ENCODE assay signal across 8 mouse cellular contexts in the genomic region with DNA sequence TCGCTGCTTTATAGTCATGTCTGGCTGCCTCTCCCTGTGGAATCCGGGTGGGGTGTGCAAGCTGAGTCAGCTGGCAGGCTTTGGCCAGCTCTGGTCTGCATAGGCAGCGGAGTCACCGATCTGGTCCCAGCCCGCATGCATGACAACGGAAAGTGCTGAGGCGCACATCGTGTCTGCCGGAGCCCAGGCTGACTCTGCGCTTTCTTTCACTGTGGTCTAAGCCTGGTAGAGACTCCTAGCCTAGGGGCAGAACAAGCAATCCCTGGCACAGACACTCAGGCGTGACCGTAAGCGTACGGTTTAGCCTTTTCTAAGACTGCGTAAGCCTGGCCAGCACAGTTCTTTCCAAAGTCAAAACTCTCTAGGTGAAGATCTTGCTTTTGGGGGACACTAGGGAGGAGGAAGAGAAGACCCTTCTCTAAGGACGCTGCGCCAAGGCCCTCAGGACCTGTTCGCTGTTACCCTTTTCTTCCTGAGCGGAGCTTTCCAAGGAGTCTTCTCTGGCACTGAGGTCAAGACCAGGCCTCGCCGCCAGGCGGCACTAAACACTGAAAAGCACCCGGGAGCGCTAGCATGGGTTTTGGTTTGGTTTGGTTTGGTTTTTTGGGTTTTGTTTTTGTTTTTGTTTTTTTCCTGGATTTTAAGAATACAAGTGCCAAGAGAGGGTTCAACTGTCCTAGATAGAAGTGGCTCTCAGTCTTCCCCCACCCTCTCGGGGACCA. TPM values are rescaled to one million over a fixed set of nuclear protein-coding genes. Genes with fewer than 3 reads are reported as not detected.
DNase-seq lines count a peak whose midpoint lies in the region; ATAC-seq lines count a peak whose summit lies in the region.

A gene (minus strand): TSS at position 10 of the 722 bp plus-strand sequence.

- 2% methylated on average over 25 of the region's 25 CpGs for WGBS in forebrain, embryonic 11.5 days
- 4% methylated on average over 25 of the region's 25 CpGs for WGBS in intestine, embryonic 16.5 days

- peaks cover 80% of the 10 kb centered on the region for H3K27me3 ChIP-seq in forebrain, embryonic 11.5 days (ENCODE audit: control insufficient read depth, insufficient read depth, low read length)
- peaks cover 55% of the 10 kb centered on the region for H3K27me3 ChIP-seq in intestine, embryonic 16.5 days (replicated peaks; ENCODE audit: control insufficient read depth, insufficient read depth, low read length)

- no peaks in the 10 kb centered on the region for H3K9me3 ChIP-seq in forebrain, embryonic 11.5 days (ENCODE audit: control insufficient read depth, low read length)
- H3K9me3 ChIP-seq in intestine, embryonic 16.5 days (ENCODE audit: control insufficient read depth, low read length), result no peaks in the 10 kb centered on the region

- H3K4me1 ChIP-seq in forebrain, embryonic 11.5 days (replicated peaks; ENCODE audit: control insufficient read depth, insufficient read depth, low read length), result peaks cover 6% of the 10 kb centered on the region; the same call in 1 of the 2 replicates
- H3K4me1 ChIP-seq in intestine, embryonic 16.5 days (ENCODE audit: control insufficient read depth, insufficient read depth, low read length), result peaks cover 6% of the 10 kb centered on the region

- peak; percentile 39; the same call in 1 of the 2 replicates for ATAC-seq in forebrain, embryonic 11.5 days (replicated peaks; ENCODE audit: low FRiP score)
- ATAC-seq in intestine, embryonic 16.5 days, result 0 out of 2 replicates have a peak, but pooled peaks have one; percentile 34
- ATAC-seq in activated CD4-positive, CD25-positive, alpha-beta regulatory T cell, adult 4 months, result no peak

- peak within 1 kb of the TSS; percentile 3; the same call in 1 of the 2 replicates for H3K4me3 ChIP-seq in forebrain, embryonic 11.5 days (ENCODE audit: low read depth, low read length)
- H3K4me3 ChIP-seq in intestine, embryonic 16.5 days (ENCODE audit: low read length), result peak within 1 kb of the TSS; percentile 21

- no peak within 1 kb of the TSS for H3K9ac ChIP-seq in forebrain, embryonic 11.5 days (ENCODE audit: low read length)
- H3K9ac ChIP-seq in intestine, embryonic 16.5 days (ENCODE audit: low read depth, low read length), result no peak within 1 kb of the TSS

- H3K36me3 ChIP-seq in forebrain, embryonic 11.5 days (ENCODE audit: control insufficient read depth, insufficient read depth, low read length), result no peaks in the 10 kb centered on the region
- H3K36me3 ChIP-seq in intestine, embryonic 16.5 days (ENCODE audit: control insufficient read depth, insufficient read depth, low read length), result no peaks in the 10 kb centered on the region

- peak; percentile 30 for DNase-seq in thymus, postnatal 0 days (ENCODE audit: low spot score)
- DNase-seq in thymus, adult 18-20 months, result no peak
- peak; percentile 13 for DNase-seq in c-Kit-positive CD71-positive TER-119-negative erythroid progenitor cells, embryonic 14.5 days (ENCODE audit: low read depth)
- DNase-seq in forebrain, embryonic 11.5 days (ENCODE audit: low spot score), result peak; percentile 82
- DNase-seq in lung, postnatal 14 days, result peak; percentile 51
- peak; percentile 45 for DNase-seq in right cerebral cortex, postnatal 25 days

- peak within 1 kb of the TSS; percentile 22; the same call in 1 of the 2 replicates for H3K4me2 ChIP-seq in forebrain, embryonic 11.5 days (ENCODE audit: low read depth, low read length, severe bottlenecking)
- H3K4me2 ChIP-seq in intestine, embryonic 16.5 days (ENCODE audit: low read depth, low read length), result peak within 1 kb of the TSS; percentile 30

- no peak within 1 kb of the TSS for H3K27ac ChIP-seq in forebrain, embryonic 11.5 days (ENCODE audit: low read depth, low read length)
- H3K27ac ChIP-seq in intestine, embryonic 16.5 days (ENCODE audit: low read length), result no peak within 1 kb of the TSS

RNA-seq across cellular contexts. Expression of the gene that starts here (rescaled TPM):
- polyA plus RNA-seq in thymus, postnatal 0 days (2015; fragmentation: Nextera tagmentation; extraction: Ambion mirVana), result 0.37 and 1.1 TPM in 2 replicates
- not detected in 2 replicates for polyA plus RNA-seq in forebrain, embryonic 11.5 days (2014; fragmentation: Nextera tagmentation; extraction: Ambion mirVana)
- polyA plus RNA-seq in intestine, embryonic 16.5 days (2015; fragmentation: Nextera tagmentation; extraction: Ambion mirVana), result 1.5 and 2.4 TPM in 2 replicates
- polyA plus RNA-seq in activated CD4-positive, CD25-positive, alpha-beta regulatory T cell, adult 4 months (2017; shearing (Covaris generic)), result not detected

Comparison
In these comparisons a context has a peak if more than half of its experiments do, and no peak if none do; other contexts are left out.
1. DNase-seq: peak in thymus, postnatal 0 days (single experiment), c-Kit-positive CD71-positive TER-119-negative erythroid progenitor cells, embryonic 14.5 days (single experiment), lung, postnatal 14 days (single experiment) and right cerebral cortex, postnatal 25 days (single experiment); none in thymus, adult 18-20 months (0 of 2).
2. Peak in DNase-seq, ATAC-seq, H3K4me3 ChIP-seq and H3K4me2 ChIP-seq in forebrain, embryonic 11.5 days; RNA of the gene not detected or under 1 TPM.